Mouse (Mus musculus) heart, embryonic 13.5 days (tissue): ENCODE data around the gene Ipo7. TPM values are rescaled to one million over a fixed set of nuclear protein-coding genes. Genes with fewer than 3 reads are reported as not detected.

Source experiments
- ATAC-seq: fragments of 200-750 bp; cut with Nextera tagmentation; 2 replicates; pipeline ENCODE4 v1.8.0; 2017; ENCODE audit warnings: moderate TSS enrichment; ENCODE audit not compliant: insufficient number of reproducible peaks, low FRiP score, low TSS enrichment; ENCODE audit errors: extremely low read depth
- H3K27ac ChIP-seq: fragments of 300-500 bp; sonication (generic); replicated peaks from 2 replicates; pipeline ENCODE4 v1.5.1; 2015; ENCODE audit warnings: moderate library complexity, mild to moderate bottlenecking, inconsistent platforms
- H3K27me3 ChIP-seq: fragments of 300-500 bp; sonication (generic); replicated peaks from 2 replicates; pipeline ENCODE4 v1.6.1; 2015; ENCODE audit warnings: mild to moderate bottlenecking, inconsistent platforms
- H3K36me3 ChIP-seq: fragments of 300-500 bp; sonication (generic); 2 replicates; pipeline ENCODE4 v1.6.1; 2015; ENCODE audit warnings: mild to moderate bottlenecking, inconsistent platforms
- H3K4me1 ChIP-seq: fragments of 300-500 bp; sonication (generic); 2 replicates; pipeline ENCODE4 v1.6.1; 2015; ENCODE audit warnings: inconsistent platforms
- H3K4me2 ChIP-seq: fragments of 300-500 bp; sonication (generic); 2 replicates; pipeline ENCODE4 v1.6.1; 2015; ENCODE audit warnings: inconsistent platforms, mild to moderate bottlenecking, moderate library complexity
- H3K4me3 ChIP-seq: fragments of 300-500 bp; sonication (generic); 2 replicates; pipeline ENCODE4 v1.5.1; 2015; ENCODE audit warnings: moderate library complexity, mild to moderate bottlenecking, inconsistent platforms
- H3K9ac ChIP-seq: fragments of 300-500 bp; sonication (generic); 2 replicates; pipeline ENCODE4 v1.6.1; 2015; ENCODE audit warnings: inconsistent platforms, mild to moderate bottlenecking, moderate library complexity
- H3K9me3 ChIP-seq: fragments of 300-500 bp; sonication (generic); 2 replicates; pipeline ENCODE4 v1.6.1; 2016; ENCODE audit warnings: inconsistent platforms
- WGBS: fragments of 180-500 bp; shearing (Covaris S2); methylation state at CpG from one replicate; pipeline ENCODE4 v1.1.7; 2015; ENCODE audit warnings: mixed read lengths; 5-methylcytosine and 5-hydroxymethylcytosine counted together
- polyA plus RNA-seq: library from polyadenylated mRNA; unstranded; fragments of >200 nt; fragmentation: Nextera tagmentation; extraction: Ambion mirVana; gene quantifications from 2 replicates; pipeline ENCODE4 v1.2.1, GENCODE M21; 2015

Gene Ipo7
- polyA plus RNA-seq, 1 experiment from 2014 or later = 32.9 TPM

- Histone ChIP-seq H3K27me3 (no peaks in the 10 kb centered on the region), H3K9me3 (no peaks in the 10 kb centered on the region), H3K4me2 (no peak overlapping the region), H3K27ac (no peak overlapping the region), H3K4me1 (no peaks in the 10 kb centered on the region), H3K9ac (no peak overlapping the region), H3K36me3 (peaks cover 76% of the 10 kb centered on the region), H3K4me3 (no peak overlapping the region)
- no peak for ATAC-seq
- 78% methylated on average over 2 of the region's 2 CpGs for WGBS
These were observed 51.0 kb downstream of the Ipo7 start for GRCm38 (mm10) chr7:110069070-110069469.

GRCm38 (mm10) chr7:110078168-110078567, 60.1 kb downstream of the Ipo7 start:
- no peak overlapping the region for H3K27ac ChIP-seq
- H3K27me3 ChIP-seq = no peaks in the 10 kb centered on the region
- no peaks in the 10 kb centered on the region for H3K4me1 ChIP-seq
- ATAC-seq = no peak
- no peak overlapping the region for H3K4me2 ChIP-seq
- WGBS = 86% methylated on average over 5 of the region's 5 CpGs
- no peaks in the 10 kb centered on the region for H3K9me3 ChIP-seq
- H3K9ac ChIP-seq = no peak overlapping the region
- H3K36me3 ChIP-seq = peaks cover 94% of the 10 kb centered on the region
- no peak overlapping the region for H3K4me3 ChIP-seq

- Histone ChIP-seq H3K27ac (no peak overlapping the region), H3K9me3 (no peaks in the 10 kb centered on the region), H3K36me3 (peaks cover 100% of the 10 kb centered on the region), H3K9ac (no peak overlapping the region), H3K27me3 (no peaks in the 10 kb centered on the region), H3K4me1 (no peaks in the 10 kb centered on the region), H3K4me2 (no peak overlapping the region), H3K4me3 (no peak overlapping the region)
- no peak for ATAC-seq
- 64% methylated on average over 13 of the region's 13 CpGs for WGBS
These were observed 65.5 kb downstream of the Ipo7 start for GRCm38 (mm10) chr7:110083386-110084165.

- Histone ChIP-seq H3K27ac (no peak overlapping the region), H3K36me3 (peaks cover 100% of the 10 kb centered on the region), H3K4me2 (no peak overlapping the region), H3K4me3 (no peak overlapping the region), H3K9ac (no peak overlapping the region), H3K27me3 (no peaks in the 10 kb centered on the region), H3K9me3 (no peaks in the 10 kb centered on the region), H3K4me1 (no peaks in the 10 kb centered on the region)
- no peak for ATAC-seq
These were observed 67.1 kb downstream of the Ipo7 start for GRCm38 (mm10) chr7:110085217-110085616.

- 76% methylated on average over 4 of the region's 4 CpGs for WGBS
- Histone ChIP-seq H3K9ac (no peak overlapping the region), H3K9me3 (no peaks in the 10 kb centered on the region), H3K36me3 (peaks cover 100% of the 10 kb centered on the region), H3K27me3 (no peaks in the 10 kb centered on the region), H3K4me3 (no peak overlapping the region), H3K4me1 (no peaks in the 10 kb centered on the region), H3K27ac (no peak overlapping the region), H3K4me2 (no peak overlapping the region)
- no peak for ATAC-seq
These were observed 69.8 kb downstream of the Ipo7 start for GRCm38 (mm10) chr7:110087914-110088313.

GRCm38 (mm10) chr7:110091670-110092069, 73.6 kb downstream of the Ipo7 start:
- Histone ChIP-seq H3K36me3 (peaks cover 100% of the 10 kb centered on the region), H3K27ac (no peak overlapping the region), H3K4me2 (no peak overlapping the region), H3K4me3 (no peak overlapping the region), H3K9me3 (no peaks in the 10 kb centered on the region), H3K9ac (no peak overlapping the region), H3K27me3 (no peaks in the 10 kb centered on the region), H3K4me1 (no peaks in the 10 kb centered on the region)
- no peak for ATAC-seq
- 90% methylated on average over 7 of the region's 7 CpGs for WGBS

- no peak overlapping the region for H3K4me2 ChIP-seq
- H3K4me1 ChIP-seq = peaks cover 8% of the 10 kb centered on the region
- no peaks in the 10 kb centered on the region for H3K27me3 ChIP-seq
- WGBS = 79% methylated on average over 4 of the region's 4 CpGs
- H3K36me3 ChIP-seq = peaks cover 57% of the 10 kb centered on the region
- ATAC-seq = no peak
- H3K27ac ChIP-seq = no peak overlapping the region
- no peaks in the 10 kb centered on the region for H3K9me3 ChIP-seq
- H3K9ac ChIP-seq = no peak overlapping the region
- no peak overlapping the region for H3K4me3 ChIP-seq
These were observed 78.3 kb downstream of the Ipo7 start for GRCm38 (mm10) chr7:110096332-110096731.

GRCm38 (mm10) chr7:110097106-110097793, 79.2 kb downstream of the Ipo7 start:
- Histone ChIP-seq H3K4me3 (no peak overlapping the region), H3K27me3 (no peaks in the 10 kb centered on the region), H3K36me3 (peaks cover 48% of the 10 kb centered on the region), H3K9ac (peak overlapping the region; percentile 21; the same call in 1 of the 2 replicates), H3K4me1 (peaks cover 8% of the 10 kb centered on the region), H3K9me3 (no peaks in the 10 kb centered on the region), H3K4me2 (no peak overlapping the region), H3K27ac (no peak overlapping the region; the same call in 1 of the 2 replicates)
- 55% methylated on average over 7 of the region's 7 CpGs for WGBS
- no peak for ATAC-seq

- ATAC-seq = no peak
- no peak overlapping the region for H3K27ac ChIP-seq
- H3K4me2 ChIP-seq = no peak overlapping the region
- H3K9me3 ChIP-seq = no peaks in the 10 kb centered on the region
- H3K27me3 ChIP-seq = no peaks in the 10 kb centered on the region
- WGBS = 54% methylated on average over 6 of the region's 6 CpGs
- H3K4me1 ChIP-seq = peaks cover 8% of the 10 kb centered on the region
- no peak overlapping the region for H3K4me3 ChIP-seq
- H3K36me3 ChIP-seq = peaks cover 12% of the 10 kb centered on the region
- H3K9ac ChIP-seq = no peak overlapping the region
These were observed 82.8 kb downstream of the Ipo7 start for GRCm38 (mm10) chr7:110100854-110101253.

GRCm38 (mm10) chr7:110101266-110101665, 83.2 kb downstream of the Ipo7 start:
- H3K9ac ChIP-seq = no peak overlapping the region

GRCm38 (mm10) chr7:110105041-110105440, 87.0 kb downstream of the Ipo7 start:
- 81% methylated on average over 5 of the region's 5 CpGs for WGBS
- Histone ChIP-seq H3K4me1 (peaks cover 17% of the 10 kb centered on the region), H3K9ac (no peak overlapping the region), H3K36me3 (no peaks in the 10 kb centered on the region), H3K27ac (no peak overlapping the region), H3K9me3 (no peaks in the 10 kb centered on the region), H3K4me3 (no peak overlapping the region), H3K4me2 (no peak overlapping the region), H3K27me3 (no peaks in the 10 kb centered on the region)
- no peak for ATAC-seq

More at GRCm38 (mm10) chr7:110101266-110101665, 83.2 kb downstream of the Ipo7 start:
- H3K9me3 ChIP-seq = no peaks in the 10 kb centered on the region
- H3K36me3 ChIP-seq = peaks cover 7% of the 10 kb centered on the region
- peaks cover 8% of the 10 kb centered on the region for H3K4me1 ChIP-seq
- no peak overlapping the region for H3K4me3 ChIP-seq
- no peak for ATAC-seq
- no peak overlapping the region for H3K27ac ChIP-seq
- 72% methylated on average over 5 of the region's 5 CpGs for WGBS
- no peak overlapping the region for H3K4me2 ChIP-seq
- no peaks in the 10 kb centered on the region for H3K27me3 ChIP-seq
